Mouse (Mus musculus) embryonic facial prominence, embryonic 14.5 days (tissue): ENCODE data around the gene Hoxc9. TPM values are rescaled to one million over a fixed set of nuclear protein-coding genes. Genes with fewer than 3 reads are reported as not detected.

Experiments
- ATAC-seq: fragments of 200-750 bp; cut with Nextera tagmentation; 2 replicates; pipeline ENCODE4 v1.8.0; 2017; ENCODE audit warnings: low read depth, moderate number of reproducible peaks, moderate TSS enrichment
- DNase-seq: peaks from one replicate; pipeline ENCODE4 v3.0.0-alpha.2; 2015; ENCODE audit warnings: low spot score
- H3K27ac ChIP-seq: fragments of 300-500 bp; sonication (generic); replicated peaks from 2 replicates; pipeline ENCODE4 v1.5.1; 2014; ENCODE audit warnings: low read depth, mild to moderate bottlenecking, low read length, moderate library complexity
- H3K27me3 ChIP-seq: fragments of 300-500 bp; sonication (generic); replicated peaks from 2 replicates; pipeline ENCODE4 v1.6.1; 2014; ENCODE audit warnings: low read length; ENCODE audit not compliant: control insufficient read depth, insufficient read depth
- H3K36me3 ChIP-seq: fragments of 300-500 bp; sonication (generic); 2 replicates; pipeline ENCODE4 v1.6.1; 2014; ENCODE audit warnings: low read length, mixed read lengths; ENCODE audit not compliant: control insufficient read depth, insufficient read depth
- H3K4me1 ChIP-seq: fragments of 300-500 bp; sonication (generic); 2 replicates; pipeline ENCODE4 v1.6.1; 2014; ENCODE audit warnings: antibody characterized with exemption, low read length; ENCODE audit not compliant: control insufficient read depth, insufficient read depth
- H3K4me2 ChIP-seq: fragments of 300-500 bp; sonication (generic); 2 replicates; pipeline ENCODE4 v1.6.1; 2014; ENCODE audit warnings: low read depth, mild to moderate bottlenecking, low read length, moderate library complexity, mixed read lengths
- H3K4me3 ChIP-seq: fragments of 300-500 bp; sonication (generic); 2 replicates; pipeline ENCODE4 v1.5.1; 2014; ENCODE audit warnings: low read depth, mild to moderate bottlenecking, low read length
- H3K9ac ChIP-seq: fragments of 300-500 bp; sonication (generic); 2 replicates; pipeline ENCODE4 v1.6.1; 2014; ENCODE audit warnings: low read depth, mild to moderate bottlenecking, low read length, moderate library complexity, mixed read lengths
- H3K9me3 ChIP-seq: fragments of 300-500 bp; sonication (generic); 2 replicates; pipeline ENCODE4 v1.6.1; 2016; ENCODE audit warnings: low read length; ENCODE audit not compliant: control insufficient read depth
- WGBS: fragments of 180-500 bp; shearing (Covaris S2); extraction: QIAGEN DNeasy Blood & Tissue Kit; methylation state at CpG from one replicate; pipeline ENCODE4 v1.1.7; 2014; 5-methylcytosine and 5-hydroxymethylcytosine counted together
- polyA plus RNA-seq: library from polyadenylated mRNA; unstranded; fragments of >200 nt; fragmentation: Nextera tagmentation; extraction: Ambion mirVana; gene quantifications from 2 replicates; pipeline ENCODE4 v1.2.1, GENCODE M21; 2014

Hoxc9 gene
- polyA plus RNA-seq, 1 experiment from 2014 or later: not detected

DNA sequence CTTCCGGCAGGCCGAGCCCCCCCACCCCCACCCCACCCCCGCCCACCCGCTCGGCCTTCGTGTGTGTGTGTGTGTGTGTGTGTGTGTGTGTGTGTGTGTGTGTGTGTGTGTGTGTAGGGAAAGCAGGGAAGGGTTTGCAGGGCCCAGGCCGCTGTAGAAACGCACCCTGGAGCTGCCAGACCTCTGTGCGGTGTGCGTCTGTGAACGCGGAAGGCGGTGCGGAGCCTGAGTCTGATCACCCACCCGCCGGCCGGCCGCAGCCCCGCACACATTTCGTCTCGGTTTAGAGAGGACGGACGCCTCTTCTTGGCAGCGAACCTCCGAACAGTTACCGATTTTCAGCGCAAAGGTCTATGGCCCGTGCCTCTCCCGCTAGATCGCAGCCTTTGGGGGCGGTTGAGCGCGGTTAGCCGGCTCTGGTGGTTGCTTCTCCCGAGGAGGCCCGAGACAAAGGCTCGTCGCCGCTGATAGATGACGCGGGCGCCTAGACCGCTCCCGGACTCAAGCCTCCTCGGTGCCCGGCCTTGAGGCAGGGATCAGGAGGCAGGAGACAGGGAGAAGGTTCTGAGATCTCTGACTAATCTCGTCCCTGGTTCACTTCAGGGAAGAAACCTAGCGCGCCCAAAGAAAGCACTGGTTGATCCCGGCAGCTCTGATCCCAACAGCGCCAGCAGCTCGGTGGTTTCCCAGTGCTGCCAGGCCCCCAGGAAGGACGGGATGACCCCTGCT lies 33.3 kb upstream of the Hoxc9 start:
- Histone ChIP-seq H3K27me3 (peaks cover 100% of the 10 kb centered on the region), H3K4me2 (peak overlapping the region; percentile 26; the same call in 1 of the 2 replicates), H3K27ac (no peak overlapping the region), H3K36me3 (no peaks in the 10 kb centered on the region), H3K4me1 (no peaks in the 10 kb centered on the region), H3K9me3 (no peaks in the 10 kb centered on the region), H3K9ac (no peak overlapping the region), H3K4me3 (no peak overlapping the region)
- under 1% methylated on average over 40 of the region's 53 CpGs for WGBS
- DNase-seq (no peak), ATAC-seq (no peak)

DNA sequence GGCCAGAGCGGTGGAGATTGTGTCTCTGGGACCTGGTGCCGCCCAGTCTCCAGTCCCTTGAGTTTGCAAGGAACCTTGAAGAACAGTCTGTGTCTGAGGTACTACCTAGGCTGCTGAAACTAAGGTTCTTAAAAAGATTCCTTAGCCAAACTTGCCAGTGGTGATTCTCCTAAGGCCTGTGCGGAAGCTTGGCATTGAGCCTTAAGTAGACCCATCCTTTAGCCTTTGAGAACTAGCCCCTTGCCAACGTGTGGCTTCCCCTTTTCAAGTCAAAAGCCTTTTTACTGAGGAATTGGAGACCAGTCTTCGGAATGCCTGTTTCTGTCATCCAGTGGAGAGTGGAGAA lies 32.8 kb upstream of the Hoxc9 start:
- no peak overlapping the region for H3K27ac ChIP-seq
- no peaks in the 10 kb centered on the region for H3K36me3 ChIP-seq
- H3K4me2 ChIP-seq: no peak overlapping the region
- ATAC-seq (no peak), DNase-seq (no peak)
- H3K9ac ChIP-seq: no peak overlapping the region
- H3K9me3 ChIP-seq: no peaks in the 10 kb centered on the region
- H3K4me1 ChIP-seq: no peaks in the 10 kb centered on the region
- H3K4me3 ChIP-seq: no peak overlapping the region
- WGBS: 4% methylated on average over 5 of the region's 5 CpGs
- peaks cover 100% of the 10 kb centered on the region for H3K27me3 ChIP-seq

DNA sequence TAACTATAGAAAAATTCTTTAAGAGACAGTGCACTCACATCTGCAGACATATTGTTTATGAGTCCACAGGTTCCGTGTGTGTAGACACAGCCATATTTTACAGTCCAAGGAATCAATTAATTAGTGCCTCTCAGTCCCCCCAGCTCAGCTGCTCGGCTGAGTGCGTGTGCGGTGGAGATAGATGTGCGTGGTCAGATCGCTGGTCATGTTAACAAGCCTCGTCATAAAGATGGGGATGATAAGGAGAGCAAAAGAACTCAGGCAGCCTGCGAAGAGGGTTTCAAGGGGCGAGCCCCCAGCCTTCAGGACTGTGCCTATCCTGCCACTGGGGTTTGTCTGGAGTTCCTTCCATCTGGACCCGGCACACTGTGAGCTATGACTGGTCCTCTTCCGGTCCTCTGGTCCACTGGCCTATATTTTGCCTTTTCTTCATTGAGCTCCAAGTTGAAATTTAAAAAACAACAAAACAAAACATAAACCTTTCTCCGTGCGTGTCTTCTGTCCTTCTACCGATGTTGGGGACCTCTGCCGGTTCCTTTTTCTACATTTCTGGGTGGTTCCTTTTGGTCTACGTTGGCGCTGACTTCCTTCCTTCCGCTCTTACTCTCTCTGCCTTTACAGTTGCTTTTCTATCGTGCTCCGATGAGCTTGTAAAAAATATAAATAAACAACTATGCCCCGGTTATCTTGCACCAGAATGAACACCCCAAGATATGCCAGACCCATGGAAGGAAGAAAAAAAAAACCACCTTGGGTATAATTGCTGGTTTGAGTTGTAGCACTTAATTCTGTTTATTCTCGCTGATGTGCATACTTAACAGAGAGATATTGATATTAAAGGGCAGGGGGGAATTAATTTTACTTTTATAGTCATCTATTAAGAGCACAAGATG lies 30.8 kb upstream of the Hoxc9 start:
- no peak overlapping the region for H3K4me3 ChIP-seq
- ATAC-seq (no peak), DNase-seq (no peak)
- no peak overlapping the region for H3K9ac ChIP-seq
- H3K4me1 ChIP-seq: no peaks in the 10 kb centered on the region
- no peak overlapping the region for H3K27ac ChIP-seq
- no peak overlapping the region for H3K4me2 ChIP-seq
- H3K36me3 ChIP-seq: no peaks in the 10 kb centered on the region
- 11% methylated on average over 22 of the region's 22 CpGs for WGBS
- H3K27me3 ChIP-seq: peaks cover 100% of the 10 kb centered on the region
- H3K9me3 ChIP-seq: no peaks in the 10 kb centered on the region

DNA sequence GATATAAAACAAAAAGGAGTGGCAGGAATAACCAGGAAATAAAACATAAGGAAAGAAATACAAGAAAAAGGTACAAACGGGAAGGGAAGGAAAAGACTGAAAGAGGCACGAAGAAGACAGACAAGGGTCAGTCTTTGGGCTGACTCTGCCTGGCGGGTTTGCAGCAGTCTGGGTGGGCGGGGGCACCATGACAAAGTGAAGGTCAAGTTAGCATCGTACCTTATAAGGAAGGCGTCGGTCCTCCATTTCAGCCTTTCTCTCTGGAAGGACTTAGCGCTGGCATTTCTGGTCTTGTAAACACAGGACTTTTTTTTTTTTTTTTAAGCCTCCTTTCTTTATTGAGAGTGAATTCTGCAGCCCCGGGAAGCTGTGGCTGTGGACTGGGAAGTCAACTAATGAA lies 29.0 kb upstream of the Hoxc9 start:
- H3K4me3 ChIP-seq: no peak overlapping the region
- H3K9me3 ChIP-seq: no peaks in the 10 kb centered on the region
- no peak overlapping the region for H3K4me2 ChIP-seq
- H3K9ac ChIP-seq: no peak overlapping the region
- DNase-seq (no peak), ATAC-seq (no peak)
- no peak overlapping the region for H3K27ac ChIP-seq
- no peaks in the 10 kb centered on the region for H3K4me1 ChIP-seq
- WGBS: under 1% methylated on average over 9 of the region's 9 CpGs
- H3K36me3 ChIP-seq: no peaks in the 10 kb centered on the region
- peaks cover 100% of the 10 kb centered on the region for H3K27me3 ChIP-seq

DNA sequence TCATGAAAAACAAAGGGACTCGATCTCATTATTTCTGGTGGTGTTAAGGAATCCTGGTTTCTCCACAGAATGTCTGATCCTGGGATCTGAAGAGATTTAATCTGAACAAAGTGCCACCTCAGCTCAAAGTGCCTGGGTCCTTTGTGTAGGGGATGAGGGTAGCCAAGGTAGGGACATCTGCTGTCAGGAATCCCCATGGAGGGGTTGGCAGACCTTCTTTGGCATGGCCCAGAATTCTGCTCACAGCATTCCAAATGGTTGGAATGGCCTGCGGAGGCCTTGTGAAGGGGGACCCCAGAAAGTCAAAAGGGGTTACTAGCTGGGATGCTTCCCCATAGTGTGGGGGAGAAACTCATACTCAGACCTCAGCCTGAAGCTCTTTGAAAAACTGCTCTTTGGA lies 27.4 kb upstream of the Hoxc9 start:
- no peak overlapping the region for H3K27ac ChIP-seq
- peaks cover 100% of the 10 kb centered on the region for H3K27me3 ChIP-seq
- 21% methylated on average over 2 of the region's 2 CpGs for WGBS
- H3K4me1 ChIP-seq: no peaks in the 10 kb centered on the region
- no peaks in the 10 kb centered on the region for H3K9me3 ChIP-seq
- ATAC-seq (no peak), DNase-seq (no peak)
- no peak overlapping the region for H3K9ac ChIP-seq
- H3K4me3 ChIP-seq: no peak overlapping the region
- H3K36me3 ChIP-seq: no peaks in the 10 kb centered on the region
- H3K4me2 ChIP-seq: no peak overlapping the region

DNA sequence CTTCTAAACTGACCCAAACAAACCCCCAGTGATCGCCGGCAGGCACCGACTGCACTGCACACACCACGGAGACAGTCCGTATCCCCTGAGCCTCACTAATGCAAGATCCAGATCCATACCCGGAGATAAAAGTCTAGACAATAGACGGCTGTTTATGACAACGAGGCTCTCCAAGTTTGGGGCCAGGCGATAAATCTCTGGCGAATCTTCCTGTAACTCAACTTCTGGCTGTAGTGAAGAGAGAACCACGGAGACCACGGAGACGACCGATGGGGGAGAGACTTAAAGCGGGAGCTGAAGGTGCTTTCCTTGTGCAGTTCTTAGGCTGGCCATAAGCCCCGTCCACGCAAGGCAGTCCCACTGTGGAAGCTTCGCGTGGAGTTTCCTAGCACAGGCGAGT lies 26.5 kb upstream of the Hoxc9 start:
- peaks cover 99% of the 10 kb centered on the region for H3K27me3 ChIP-seq
- no peak overlapping the region for H3K9ac ChIP-seq
- H3K4me2 ChIP-seq: no peak overlapping the region
- no peak overlapping the region for H3K4me3 ChIP-seq
- DNase-seq (no peak), ATAC-seq (no peak)
- no peak overlapping the region for H3K27ac ChIP-seq
- H3K4me1 ChIP-seq: no peaks in the 10 kb centered on the region
- H3K36me3 ChIP-seq: no peaks in the 10 kb centered on the region
- under 1% methylated on average over 20 of the region's 20 CpGs for WGBS
- no peaks in the 10 kb centered on the region for H3K9me3 ChIP-seq

DNA sequence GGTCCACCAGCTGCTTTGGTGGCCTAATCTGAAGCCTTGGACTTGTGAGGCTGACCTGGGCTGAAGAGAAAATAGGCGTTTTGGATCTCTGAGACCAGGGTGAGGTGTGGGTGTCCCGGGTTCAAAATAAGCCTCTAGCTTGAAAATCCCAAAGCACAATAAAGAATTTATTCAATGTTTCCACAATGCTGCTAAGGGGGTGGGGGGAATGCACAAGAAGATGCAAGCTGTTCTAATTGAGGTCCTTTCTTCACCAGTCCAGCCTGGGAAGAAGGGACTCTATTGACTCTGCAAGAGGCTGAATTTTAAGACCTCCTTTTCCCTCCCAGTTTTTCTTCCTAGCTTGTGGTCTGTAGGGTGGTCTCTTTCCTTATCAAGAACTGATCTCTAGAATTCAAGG lies 25.4 kb upstream of the Hoxc9 start:
- Histone ChIP-seq H3K4me1 (no peaks in the 10 kb centered on the region), H3K27me3 (peaks cover 99% of the 10 kb centered on the region), H3K9me3 (no peaks in the 10 kb centered on the region), H3K9ac (no peak overlapping the region), H3K36me3 (no peaks in the 10 kb centered on the region), H3K4me2 (no peak overlapping the region), H3K27ac (no peak overlapping the region), H3K4me3 (no peak overlapping the region)
- ATAC-seq (no peak), DNase-seq (no peak)
- WGBS: 9% methylated on average over 2 of the region's 2 CpGs

DNA sequence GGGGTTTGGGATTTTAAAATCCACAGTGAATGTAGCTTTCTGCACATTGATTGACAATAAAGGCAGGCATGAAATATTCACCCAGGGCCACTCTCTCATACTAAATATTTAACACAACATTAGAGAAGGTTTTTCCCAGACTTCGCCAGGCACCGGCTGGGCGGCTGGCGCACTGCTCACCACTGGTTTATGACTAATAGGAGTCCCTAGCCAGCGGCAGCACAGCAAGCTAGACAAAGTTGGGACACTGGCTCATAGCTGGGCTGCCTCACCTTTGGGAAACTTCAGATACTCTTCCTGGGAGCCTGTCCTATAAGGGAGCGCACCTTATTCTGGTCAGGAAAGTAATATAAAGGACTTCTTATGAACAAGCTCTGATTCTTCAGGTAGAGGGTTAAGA lies 22.7 kb upstream of the Hoxc9 start:
- Histone ChIP-seq H3K9ac (no peak overlapping the region), H3K36me3 (no peaks in the 10 kb centered on the region), H3K4me3 (no peak overlapping the region), H3K27ac (no peak overlapping the region), H3K27me3 (peaks cover 99% of the 10 kb centered on the region), H3K4me1 (no peaks in the 10 kb centered on the region), H3K4me2 (no peak overlapping the region), H3K9me3 (no peaks in the 10 kb centered on the region)
- WGBS: 4% methylated on average over 6 of the region's 6 CpGs
- DNase-seq (no peak), ATAC-seq (no peak)
